Mouse (Mus musculus) hindlimb bud, embryonic 11.5 days (tissue): ENCODE measurements at regions not wholly inside any gene's neighbourhood (a gene's known extent, or its start where the extent isn't known, plus 50 kb on each side); places are given as distances from the start of the nearest gene placed in this dataset.
"Not testable (repeated sequence)": the region's sequence is repeated elsewhere in the genome, so short reads cannot be mapped to it uniquely, and the experiment has no call there.

ENCODE experiments used
- DNase-seq: peaks from one replicate; pipeline ENCODE4 v3.0.0-alpha.2; 2012; ENCODE audit warnings: low read depth, low spot score; ENCODE audit errors: extremely low spot score

DNA sequence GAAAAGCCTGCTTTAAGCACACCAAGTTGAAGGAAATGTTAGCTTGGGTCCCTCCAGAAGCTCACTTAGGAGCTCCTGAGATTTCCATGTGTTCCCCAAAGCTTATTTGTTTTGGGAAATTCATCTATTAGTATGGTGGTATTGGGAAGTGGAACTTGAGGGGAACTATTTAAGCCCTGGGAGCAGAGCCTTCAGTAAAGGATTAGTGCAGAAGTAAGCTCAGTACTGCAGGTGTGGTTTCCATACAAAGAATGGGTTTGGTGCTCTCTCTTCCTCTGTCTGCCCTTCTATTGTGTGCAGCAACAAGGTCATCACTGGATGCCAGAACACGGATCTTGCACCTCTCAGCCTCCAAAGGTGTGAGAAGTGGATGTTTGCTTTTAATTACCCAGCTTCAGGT lies 57.2 kb downstream of the Foxa2 start:
- no peak for DNase-seq

DNA sequence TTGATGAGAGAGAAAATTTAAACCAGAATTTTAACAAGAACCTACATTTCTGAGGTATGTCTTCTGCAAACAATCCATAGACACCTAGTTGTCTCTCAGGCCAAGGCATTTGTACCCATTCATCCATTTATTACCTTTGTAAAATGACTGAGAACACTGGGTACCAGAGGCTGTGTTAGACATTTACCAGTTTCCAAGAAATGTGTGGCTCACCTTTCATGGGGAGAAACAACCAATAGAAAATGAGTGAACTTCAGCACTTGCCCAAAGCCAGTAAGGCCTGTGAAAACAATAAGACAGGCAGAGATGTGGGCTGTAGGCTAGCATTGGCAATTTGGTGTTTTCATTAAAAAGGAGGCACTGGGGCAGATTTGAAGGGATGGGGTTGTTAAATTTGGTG lies 58.2 kb downstream of the Foxa2 start:
- DNase-seq = no peak

DNA sequence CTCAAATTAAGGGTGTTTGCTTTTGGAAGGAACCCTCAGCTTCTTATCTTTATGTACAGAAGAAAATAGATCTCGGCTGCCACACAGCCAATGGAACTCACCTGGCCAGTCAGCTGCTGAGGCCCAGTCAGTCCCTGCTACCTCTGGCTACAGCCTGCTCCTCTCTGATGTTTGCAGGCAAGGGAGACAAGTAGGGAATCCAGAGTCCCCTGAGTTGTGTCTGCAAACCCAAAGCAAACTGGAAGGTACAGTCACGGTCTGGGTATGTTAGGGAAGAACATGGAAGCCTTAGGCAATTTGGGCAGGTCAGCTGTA lies 61.6 kb downstream of the Foxa2 start:
- no peak for DNase-seq

DNA sequence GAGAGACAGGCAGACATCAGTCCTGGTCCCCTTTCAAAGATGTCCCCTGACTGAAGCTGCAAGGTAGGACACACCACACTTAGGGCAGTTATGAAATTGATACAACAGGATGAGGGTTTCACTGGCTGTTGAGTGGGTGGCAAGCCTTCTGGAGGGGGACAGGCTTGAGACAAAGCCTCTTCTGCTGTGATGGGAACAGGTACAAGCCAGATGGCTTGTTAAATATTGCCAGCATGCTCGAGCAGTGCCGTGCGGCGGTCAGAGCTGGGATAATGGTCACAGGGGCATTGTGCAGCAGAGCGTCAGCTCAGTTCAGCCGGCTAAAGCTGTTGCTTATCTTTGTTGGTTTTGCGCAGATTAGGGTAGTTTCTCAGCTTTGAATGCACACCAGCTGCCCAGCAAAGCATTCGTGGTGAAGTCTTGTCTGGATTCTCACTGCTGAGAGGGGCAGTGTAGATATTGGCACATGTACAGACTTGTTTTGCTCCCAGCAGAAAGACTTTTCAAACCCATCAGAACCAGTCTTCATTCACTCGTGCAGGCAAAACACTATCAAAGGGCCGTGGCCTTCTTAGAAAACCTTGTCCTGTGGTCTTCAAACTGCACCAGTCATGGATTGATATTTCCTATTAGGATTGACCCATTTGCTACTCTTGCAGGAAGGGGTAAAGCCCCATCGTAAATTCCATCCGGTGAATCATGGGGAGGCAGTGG lies 62.1 kb downstream of the Foxa2 start:
- no peak for DNase-seq

DNA sequence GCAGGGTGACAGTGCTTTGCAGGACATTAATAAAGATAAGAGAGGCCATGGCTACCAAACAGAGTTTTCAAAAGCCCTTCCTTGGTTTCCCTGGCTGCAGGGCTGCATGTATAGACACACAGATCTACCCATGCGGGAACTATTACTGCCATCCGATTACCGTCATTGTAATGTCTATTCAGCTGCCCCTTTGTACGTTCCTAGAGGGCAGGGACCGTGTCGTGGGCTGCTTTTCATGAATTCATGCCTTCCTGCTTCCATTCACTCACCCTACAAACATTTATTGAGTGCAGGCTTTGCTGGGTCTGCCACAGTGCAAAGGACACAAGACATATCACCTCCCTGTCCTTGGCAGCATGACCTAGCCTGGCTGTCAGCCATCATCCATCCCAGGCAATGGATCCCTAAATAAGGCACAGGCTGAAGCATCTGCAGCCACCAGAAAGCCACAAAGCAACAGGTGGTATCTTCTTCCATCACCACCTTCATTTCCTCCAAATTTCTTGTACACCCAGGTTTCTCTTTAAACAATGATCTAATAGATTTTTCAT lies 65.8 kb downstream of the Foxa2 start:
- no peak for DNase-seq

DNA sequence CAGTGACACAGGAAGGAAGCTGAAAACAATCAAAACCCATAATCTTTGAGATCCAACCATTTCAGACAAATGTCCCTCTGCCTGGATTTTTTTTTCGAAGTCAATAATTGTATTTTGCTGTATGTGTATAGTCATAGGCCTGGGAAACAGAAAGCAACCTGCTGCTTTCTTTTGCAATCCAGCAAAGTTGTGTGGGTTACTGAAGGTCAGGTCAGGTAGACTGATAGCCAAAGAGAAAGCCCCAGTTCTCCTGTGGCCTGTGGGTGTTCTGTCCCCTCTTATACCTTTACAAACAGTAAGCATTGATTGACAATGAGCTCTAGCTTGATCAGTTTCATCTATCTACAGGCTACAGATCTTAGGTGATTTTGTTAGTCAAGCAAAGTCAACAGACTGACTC lies 66.4 kb downstream of the Foxa2 start:
- no peak for DNase-seq

DNA sequence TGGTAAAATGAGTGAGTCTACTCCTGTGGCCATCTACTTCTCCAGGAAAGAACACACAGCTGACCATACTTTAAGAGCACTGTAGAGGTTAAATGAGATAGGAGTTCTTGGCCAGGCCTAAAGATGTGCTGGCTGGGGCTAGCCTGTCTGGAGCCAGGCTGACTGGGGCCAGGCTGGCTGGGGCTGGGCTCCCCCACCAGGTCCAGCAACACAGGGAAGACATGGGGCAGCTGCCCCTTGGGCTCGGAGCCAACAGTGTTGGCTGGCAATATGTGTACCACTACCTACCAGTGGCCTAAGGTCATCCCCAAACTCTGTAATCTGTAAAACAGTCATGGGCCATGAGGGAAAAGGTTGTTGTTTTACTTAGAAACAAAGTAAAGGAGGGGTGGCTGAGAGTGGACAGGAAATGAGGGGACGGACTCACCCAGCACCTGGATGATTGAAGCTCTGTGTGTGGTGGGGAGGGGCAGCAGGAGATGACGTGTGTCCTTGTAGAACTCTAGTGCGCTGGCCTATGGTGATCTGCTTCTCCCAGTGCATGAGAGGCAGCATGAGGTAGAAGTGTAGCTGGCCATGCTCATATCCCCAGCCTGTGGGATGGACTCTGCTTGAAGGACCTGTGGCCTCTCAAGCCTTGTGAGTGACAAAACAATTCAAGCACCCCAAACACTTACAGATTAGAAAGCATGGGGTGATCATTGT lies 67.0 kb downstream of the Foxa2 start:
- DNase-seq = no peak

DNA sequence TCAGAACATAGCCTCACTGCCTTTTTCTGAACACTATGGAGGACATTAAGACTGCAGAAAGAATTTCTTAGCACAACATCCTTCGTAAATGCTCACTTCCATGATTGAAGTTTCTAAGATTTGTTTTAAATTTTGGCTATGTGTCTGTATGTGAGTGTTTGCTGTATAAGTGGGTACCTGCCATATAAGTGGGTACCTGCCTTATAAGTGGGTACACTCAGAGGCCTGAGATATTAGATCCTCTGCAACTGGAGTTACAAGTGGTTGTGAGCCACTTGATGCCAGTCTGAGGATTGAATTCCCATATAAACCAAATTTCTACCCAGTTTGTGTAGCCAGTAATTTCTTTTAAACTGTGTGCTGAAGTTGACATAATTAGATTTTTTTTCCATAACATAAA lies 67.8 kb downstream of the Foxa2 start:
- DNase-seq = no peak

DNA sequence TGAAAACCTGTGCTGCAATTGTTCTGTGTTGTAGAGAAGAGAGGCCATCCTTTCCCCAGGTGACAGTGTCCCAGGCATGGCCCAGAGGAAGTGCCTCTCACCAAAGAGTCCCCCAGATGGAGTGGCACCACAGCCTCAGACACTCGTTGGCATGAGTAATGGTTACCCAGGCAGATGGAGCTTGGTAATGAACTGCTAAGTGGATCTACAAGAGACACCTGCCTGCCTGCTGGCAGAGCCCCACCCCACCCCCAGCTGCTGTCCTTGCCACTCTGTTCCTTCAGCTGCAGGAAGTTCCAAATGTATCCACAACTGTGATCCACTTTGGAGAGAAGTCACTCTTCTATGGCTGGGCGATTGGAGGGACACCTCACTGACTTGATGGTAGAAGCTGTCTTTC lies 72.0 kb downstream of the Foxa2 start:
- DNase-seq = no peak

DNA sequence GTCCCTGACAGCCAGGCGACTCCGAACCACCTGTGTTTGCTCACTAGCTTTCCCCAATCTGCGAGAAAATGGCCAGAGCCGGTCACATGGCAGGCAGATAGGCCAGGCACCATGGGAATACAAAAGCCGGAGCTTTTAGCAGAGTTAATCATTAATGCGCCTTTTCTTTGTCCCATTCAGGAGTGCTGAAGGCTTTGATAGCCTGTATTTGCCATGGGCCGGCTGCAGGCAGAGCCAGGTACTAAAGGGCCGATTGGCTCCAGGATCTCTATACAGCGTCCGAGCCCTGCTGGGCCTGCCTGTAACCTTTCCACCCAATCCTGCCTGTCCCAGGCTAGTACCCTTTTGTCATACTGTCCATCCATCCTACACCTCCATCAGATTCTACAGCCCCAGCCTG lies 78.1 kb downstream of the Foxa2 start:
- no peak for DNase-seq

DNA sequence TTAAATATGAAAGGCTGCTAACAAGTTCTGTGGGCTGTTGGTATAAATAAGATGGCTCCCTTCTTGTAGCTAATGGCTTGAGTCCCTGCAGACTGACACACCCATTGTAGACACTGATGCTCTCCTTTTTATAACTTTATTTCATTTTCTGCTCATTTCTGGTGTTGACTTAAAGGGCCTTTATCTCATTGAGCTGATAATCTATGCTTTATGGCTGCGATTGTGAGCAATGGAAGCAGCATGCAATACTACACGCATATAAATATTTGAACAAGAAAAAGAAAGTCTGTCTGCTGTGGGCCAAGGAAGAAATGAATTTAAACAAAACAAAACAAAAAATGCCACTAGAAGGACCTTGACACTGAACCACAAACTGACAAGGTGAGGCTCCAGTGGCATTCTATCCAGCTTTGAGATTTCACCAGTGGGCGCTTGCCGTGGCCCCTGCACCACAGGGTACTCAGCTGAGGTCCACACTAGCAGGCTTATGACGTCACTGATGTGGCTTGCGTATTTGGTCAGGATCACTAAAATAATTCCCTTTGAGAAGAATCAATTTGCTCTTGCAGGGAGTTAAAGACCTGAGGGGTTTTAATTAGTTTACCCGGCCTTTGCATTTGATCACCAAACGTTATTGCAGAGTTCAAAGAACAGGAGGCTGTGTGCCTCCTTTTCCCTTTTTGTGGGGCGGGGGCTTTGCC lies 78.8 kb downstream of the Foxa2 start:
- DNase-seq = no peak

DNA sequence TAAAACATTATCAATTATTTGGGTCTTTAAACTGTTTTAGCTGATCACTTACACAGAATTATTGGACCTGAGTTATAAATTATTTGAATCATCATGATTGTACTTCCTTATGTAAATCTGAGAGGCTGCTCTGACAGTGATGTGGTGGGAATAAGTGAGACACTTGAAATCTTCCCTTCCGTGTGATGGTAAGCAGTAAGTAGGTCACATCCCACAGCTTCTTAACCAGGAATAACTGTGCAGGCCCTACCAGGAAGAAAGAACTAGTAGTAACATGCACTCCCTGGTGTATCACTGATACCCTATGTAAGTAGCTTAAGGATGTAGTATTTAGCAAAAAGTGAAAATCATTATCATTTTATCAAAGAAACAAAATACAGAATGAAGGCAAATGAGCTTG lies 83.5 kb downstream of the Foxa2 start:
- not testable (repeated sequence) for DNase-seq

DNA sequence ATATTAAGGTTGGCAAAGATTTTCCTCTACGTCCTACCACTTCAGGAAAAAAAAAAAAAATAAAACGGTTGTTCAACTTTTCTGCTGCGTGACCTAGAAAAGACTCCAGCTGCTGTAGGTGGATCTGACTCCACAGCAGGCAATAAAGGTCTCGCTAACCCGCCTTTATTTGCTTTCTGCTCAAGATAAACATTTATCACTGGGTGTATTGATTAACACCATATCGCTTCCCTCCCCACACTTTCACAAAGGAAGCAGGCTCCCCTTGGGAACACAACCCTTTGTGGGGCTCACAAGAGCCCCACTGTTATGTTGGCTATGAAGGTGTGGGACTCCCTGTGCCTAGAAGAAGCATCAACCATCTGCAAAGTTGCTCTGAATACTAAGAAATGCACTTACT lies 85.1 kb downstream of the Foxa2 start:
- DNase-seq = no peak

DNA sequence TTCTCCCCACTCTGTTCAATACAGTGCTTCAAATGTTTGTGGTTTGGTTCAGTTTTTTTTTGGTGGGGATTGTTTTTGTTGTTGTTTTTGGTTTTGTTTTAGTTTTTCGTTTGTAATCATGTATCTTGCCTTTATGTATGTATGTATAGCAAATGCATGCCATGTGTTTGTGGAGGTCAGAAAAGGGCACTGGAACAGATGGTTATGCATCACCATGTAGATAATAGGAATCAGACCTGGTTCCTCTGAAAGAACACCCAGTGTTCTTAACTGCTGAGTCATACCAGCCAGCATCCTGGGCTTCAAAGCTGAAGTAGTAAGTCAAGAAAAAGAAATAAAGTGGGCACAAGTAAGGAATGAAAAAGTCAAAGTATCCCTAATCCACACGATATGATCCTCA lies 92.6 kb downstream of the Foxa2 start:
- DNase-seq = no peak

DNA sequence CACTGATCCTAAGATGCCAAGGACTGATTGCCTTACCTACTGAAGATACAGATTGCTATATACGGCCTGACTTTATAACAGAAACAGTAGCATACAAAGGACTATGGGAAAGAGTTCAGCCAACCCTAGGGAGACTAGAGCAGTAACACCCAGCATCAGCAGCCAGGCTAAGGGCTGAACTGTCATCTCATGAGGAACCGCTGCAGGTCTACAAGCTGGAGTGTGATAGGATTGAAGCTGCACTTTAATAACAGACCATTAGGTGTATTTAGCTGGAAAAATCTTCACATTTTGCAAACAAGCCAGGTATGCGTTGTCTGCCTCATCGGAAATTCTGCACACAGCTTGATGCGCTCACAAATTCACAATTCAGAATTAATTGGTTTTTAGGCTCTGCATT lies 95.5 kb downstream of the Foxa2 start:
- DNase-seq = no peak

DNA sequence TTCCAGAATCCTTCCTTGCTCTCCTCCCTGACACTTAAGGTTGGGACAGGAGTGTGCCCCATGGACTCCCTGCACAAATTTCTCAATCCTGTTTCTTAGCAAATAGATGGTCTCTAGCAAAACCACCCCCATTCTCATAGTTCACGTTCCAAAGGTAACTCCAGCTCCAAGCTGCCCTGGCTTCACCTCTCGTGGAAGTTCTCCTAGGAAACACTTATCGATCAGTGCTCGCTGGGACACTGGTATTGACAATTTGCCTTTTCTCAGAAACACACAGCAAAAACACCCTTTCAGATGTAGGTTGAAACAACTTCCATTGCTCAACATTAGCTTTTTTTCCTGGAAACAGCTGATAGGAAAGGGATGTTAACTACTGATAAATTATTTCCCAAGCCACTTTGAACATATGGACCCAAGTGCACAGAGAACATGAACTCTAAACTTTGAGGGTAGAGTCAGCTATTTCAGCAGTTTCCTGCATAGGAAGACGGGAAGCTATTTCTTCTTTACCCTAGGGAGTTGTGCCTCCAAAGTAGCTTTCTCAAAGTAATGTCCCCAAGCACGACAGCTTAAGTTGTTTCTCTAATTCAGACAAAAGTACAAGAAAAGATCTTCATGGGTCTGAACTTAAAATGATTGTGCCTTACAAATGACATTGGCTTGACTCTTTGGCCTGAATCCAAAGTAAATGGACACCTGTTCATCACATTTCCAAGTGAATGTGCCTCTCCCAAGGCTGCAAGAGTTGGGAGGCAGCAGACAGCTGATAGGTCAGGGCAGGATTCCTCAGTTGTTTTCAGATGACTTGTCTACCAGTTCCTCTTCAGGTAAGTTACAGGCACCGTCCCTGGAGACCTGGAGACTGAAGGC lies 102.4 kb downstream of the Foxa2 start:
- DNase-seq = no peak

DNA sequence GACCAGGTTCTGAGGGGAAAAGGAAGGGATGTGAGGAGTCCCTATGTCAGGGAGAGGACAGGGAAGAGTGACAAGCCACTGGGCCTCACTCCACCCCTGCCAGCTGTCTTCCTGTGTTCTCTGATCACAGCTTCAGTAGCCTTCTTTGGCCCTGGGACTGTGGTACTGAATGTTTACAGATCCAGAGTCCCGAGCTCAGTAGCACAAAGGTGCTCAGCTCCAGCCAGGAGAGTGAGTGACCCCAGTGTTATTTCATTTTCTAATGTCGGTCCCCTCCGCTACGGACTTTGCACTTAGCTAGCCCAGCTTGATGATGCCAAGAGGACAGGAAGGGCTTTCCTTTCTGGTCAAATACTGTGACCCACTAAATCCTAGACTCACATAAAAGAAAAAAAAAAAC lies 104.2 kb downstream of the Foxa2 start:
- no peak for DNase-seq

DNA sequence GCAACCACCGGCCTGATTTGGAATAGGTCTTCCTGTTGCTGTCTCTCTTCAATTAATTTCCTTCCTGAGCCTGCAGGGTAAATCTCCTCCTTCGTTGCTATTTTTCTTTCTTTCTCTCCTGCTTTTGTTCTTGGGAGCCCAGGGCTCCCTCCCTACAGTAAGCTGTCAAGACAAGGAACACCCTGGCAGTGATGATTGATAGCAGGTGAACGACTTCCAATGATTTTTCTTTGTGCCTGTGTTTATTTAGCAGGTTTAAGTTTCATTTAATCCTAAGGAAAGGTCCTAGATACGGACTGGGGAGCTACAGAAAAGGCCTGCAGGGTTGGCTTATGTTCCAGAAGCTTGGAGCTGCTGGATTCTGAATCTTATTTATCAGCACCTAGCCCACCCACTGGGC lies 105.5 kb downstream of the Foxa2 start:
- no peak for DNase-seq

DNA sequence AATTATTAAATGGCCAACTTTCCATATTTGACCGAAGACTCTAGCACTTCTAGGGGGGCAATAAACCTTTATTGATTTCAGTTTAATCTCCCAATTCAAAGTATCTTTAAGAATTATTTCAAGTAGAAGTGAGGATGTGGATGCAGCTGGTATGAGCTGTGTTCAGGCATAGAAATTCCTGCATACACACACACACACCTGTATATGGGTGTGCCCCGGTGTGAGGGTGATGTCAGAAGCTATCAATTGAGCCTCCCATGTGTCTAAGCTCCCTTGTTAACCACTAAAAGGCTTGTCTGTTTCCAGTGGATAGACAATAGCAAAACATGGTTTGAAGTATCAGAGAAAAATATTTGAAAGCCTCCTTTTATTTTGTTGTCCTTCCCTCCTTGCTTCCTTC lies 114.3 kb downstream of the Foxa2 start:
- no peak for DNase-seq

DNA sequence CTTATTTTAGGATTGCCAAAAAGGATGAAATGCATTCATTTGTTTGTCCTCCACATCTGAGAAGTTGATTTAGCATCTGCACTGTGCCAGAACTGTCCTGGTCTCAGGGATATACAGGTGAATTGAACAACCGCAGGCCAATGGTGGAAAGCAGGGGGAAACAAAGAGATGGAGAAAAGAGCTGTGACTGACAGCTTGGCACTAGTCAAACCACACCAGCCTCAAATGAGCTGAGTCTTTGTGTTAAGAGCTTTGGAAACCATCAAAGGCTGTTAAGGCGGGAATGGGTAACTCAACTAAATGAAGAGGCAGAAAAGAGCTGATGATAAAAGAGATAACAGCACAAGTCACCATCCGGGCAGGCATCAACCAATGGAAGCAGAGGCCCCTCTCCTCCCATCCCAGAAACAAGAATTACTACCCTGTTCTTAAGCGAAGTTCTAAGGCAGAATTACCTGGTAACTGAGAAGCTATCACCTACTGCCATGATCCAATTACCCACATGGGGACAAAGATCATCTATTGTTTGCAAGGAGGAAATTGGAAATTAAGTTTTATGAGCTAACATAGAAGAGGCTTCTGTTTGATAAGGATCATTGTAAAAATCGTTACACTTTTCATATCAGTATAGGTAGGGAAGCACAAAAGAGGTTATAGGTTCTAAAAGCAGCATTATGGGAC lies 117.6 kb downstream of the Foxa2 start:
- DNase-seq = no peak
